Mouse (Mus musculus): ENCODE data around the gene Vamp1. TPM values are rescaled to one million over a fixed set of nuclear protein-coding genes. Genes with fewer than 3 reads are reported as not detected.

Vamp1 gene
- total and polyA plus RNA-seq, 2 experiments: 2.0 to 5.5 TPM

- no peak overlapping the region for H3K27ac ChIP-seq (replicated peaks; ENCODE audit: insufficient read depth, low read depth, low read length)
- DNase-seq (ENCODE audit: extremely low read depth, low read depth, low spot score): peak; percentile 79
- H3K27me3 ChIP-seq (ENCODE audit: control insufficient read depth, insufficient read depth, low read length): no peaks in the 10 kb centered on the region
- TF ChIP-seq CTCF (IDR thresholded peaks at IDR 0.05; ENCODE audit: low read depth, low read length): no peak
- TF ChIP-seq POLR2A (IDR thresholded peaks at IDR 0.05; ENCODE audit: extremely low read depth, insufficient read depth, low read length): no peak
- 0 out of 2 replicates have a peak, but pooled peaks cover 2% of the 10 kb centered on the region for H3K4me1 ChIP-seq (ENCODE audit: control insufficient read depth, insufficient read depth, low read length)
- H3K4me3 ChIP-seq (ENCODE audit: insufficient read depth, low read depth, low read length): no peak overlapping the region
- no peaks in the 10 kb centered on the region for H3K36me3 ChIP-seq (ENCODE audit: control insufficient read depth, insufficient read depth, low read length)
- WGBS: 41% methylated on average over 7 of the region's 7 CpGs
- H3K79me2 ChIP-seq (ENCODE audit: control insufficient read depth, insufficient read depth, low read length): no peaks in the 10 kb centered on the region
- H3K9ac ChIP-seq (ENCODE audit: low read depth, low read length): no peak overlapping the region
Measured at GRCm38 (mm10) chr6:125292256-125292655, 76.9 kb downstream of the Vamp1 start.

GRCm38 (mm10) chr6:125294049-125294448 is 78.7 kb downstream of the Vamp1 start:
- Histone ChIP-seq H3K79me2 (ENCODE audit: control insufficient read depth, insufficient read depth, low read length) (no peaks in the 10 kb centered on the region), H3K27ac (replicated peaks; ENCODE audit: insufficient read depth, low read depth, low read length) (no peak overlapping the region), H3K27me3 (ENCODE audit: control insufficient read depth, insufficient read depth, low read length) (no peaks in the 10 kb centered on the region), H3K4me3 (ENCODE audit: insufficient read depth, low read depth, low read length) (no peak overlapping the region), H3K36me3 (ENCODE audit: control insufficient read depth, insufficient read depth, low read length) (no peaks in the 10 kb centered on the region), H3K9ac (ENCODE audit: low read depth, low read length) (no peak overlapping the region), H3K4me1 (ENCODE audit: control insufficient read depth, insufficient read depth, low read length) (0 out of 2 replicates have a peak, but pooled peaks cover 2% of the 10 kb centered on the region)
- no peak for DNase-seq (ENCODE audit: extremely low read depth, low read depth, low spot score)
- WGBS: 85% methylated on average over 4 of the region's 4 CpGs
- TF ChIP-seq POLR2A (IDR thresholded peaks at IDR 0.05; ENCODE audit: extremely low read depth, insufficient read depth, low read length) (no peak), CTCF (IDR thresholded peaks at IDR 0.05; ENCODE audit: low read depth, low read length) (no peak)

Other genes with a start within 250 kb of the Vamp1 start
- 0.13 TPM in 1 of 2 replicates, not detected in the other for gene Pianp, start 218.9 kb upstream of the Vamp1 start, total RNA-seq (2014; rRNA removed)
- 0.77 and 1.4 TPM in 2 replicates for gene Pianp, start 218.9 kb upstream of the Vamp1 start, polyA plus RNA-seq (2012; rRNA removed)
- gene Zfp384, start 206.4 kb upstream of the Vamp1 start, total RNA-seq (2014; rRNA removed): 7.6 and 8.9 TPM in 2 replicates
- gene Zfp384, start 206.4 kb upstream of the Vamp1 start, polyA plus RNA-seq (2012; rRNA removed): 23.1 and 34.7 TPM in 2 replicates
- gene Ing4, start 175.8 kb upstream of the Vamp1 start, total RNA-seq (2014; rRNA removed): 15.8 and 16.3 TPM in 2 replicates
- 23.2 and 27.0 TPM in 2 replicates for gene Ing4, start 175.8 kb upstream of the Vamp1 start, polyA plus RNA-seq (2012; rRNA removed)
- gene Acrbp, start 165.9 kb upstream of the Vamp1 start, total RNA-seq (2014; rRNA removed): 3.2 and 4.1 TPM in 2 replicates
- 6.6 and 7.8 TPM in 2 replicates for gene Acrbp, start 165.9 kb upstream of the Vamp1 start, polyA plus RNA-seq (2012; rRNA removed)
- gene Lpar5, start 147.6 kb upstream of the Vamp1 start, total RNA-seq (2014; rRNA removed): 0.27 TPM in 1 of 2 replicates, not detected in the other
- 0.42 and 1.2 TPM in 2 replicates for gene Lpar5, start 147.6 kb upstream of the Vamp1 start, polyA plus RNA-seq (2012; rRNA removed)
- gene Chd4, start 119.6 kb upstream of the Vamp1 start, total RNA-seq (2014; rRNA removed): 30.0 and 30.5 TPM in 2 replicates
- gene Chd4, start 119.6 kb upstream of the Vamp1 start, polyA plus RNA-seq (2012; rRNA removed): 14.0 and 14.4 TPM in 2 replicates
- gene Nop2, start 83.6 kb upstream of the Vamp1 start, total RNA-seq (2014; rRNA removed): 8.2 and 9.7 TPM in 2 replicates
- gene Nop2, start 83.6 kb upstream of the Vamp1 start, polyA plus RNA-seq (2012; rRNA removed): 7.7 and 11.0 TPM in 2 replicates
- gene Iffo1, start 70.3 kb upstream of the Vamp1 start, total RNA-seq (2014; rRNA removed): 2.5 and 2.6 TPM in 2 replicates
- 7.5 and 9.9 TPM in 2 replicates for gene Iffo1, start 70.3 kb upstream of the Vamp1 start, polyA plus RNA-seq (2012; rRNA removed)
- 1,072 and 1,474 TPM in 2 replicates for gene Gapdh, start 49.1 kb upstream of the Vamp1 start, total RNA-seq (2014; rRNA removed)
- gene Gapdh, start 49.1 kb upstream of the Vamp1 start, polyA plus RNA-seq (2012; rRNA removed): 2,601 and 2,951 TPM in 2 replicates
- 2.4 and 4.6 TPM in 2 replicates for gene Ncapd2, start 23.9 kb upstream of the Vamp1 start, total RNA-seq (2014; rRNA removed)
- 3.5 and 5.3 TPM in 2 replicates for gene Ncapd2, start 23.9 kb upstream of the Vamp1 start, polyA plus RNA-seq (2012; rRNA removed)
- 43.0 and 44.0 TPM in 2 replicates for gene Mrpl51, start 23.8 kb upstream of the Vamp1 start, total RNA-seq (2014; rRNA removed)
- gene Mrpl51, start 23.8 kb upstream of the Vamp1 start, polyA plus RNA-seq (2012; rRNA removed): 69.8 and 72.4 TPM in 2 replicates
- gene Tapbpl, start 16.3 kb downstream of the Vamp1 start, total RNA-seq (2014; rRNA removed): 15.0 and 16.5 TPM in 2 replicates
- gene Tapbpl, start 16.3 kb downstream of the Vamp1 start, polyA plus RNA-seq (2012; rRNA removed): 18.2 and 19.0 TPM in 2 replicates
- gene Cd27, start 21.5 kb downstream of the Vamp1 start, total RNA-seq (2014; rRNA removed): 0.47 and 0.65 TPM in 2 replicates
- 0.60 and 0.87 TPM in 2 replicates for gene Cd27, start 21.5 kb downstream of the Vamp1 start, polyA plus RNA-seq (2012; rRNA removed)
- gene Tuba3a, start 70.5 kb downstream of the Vamp1 start, total RNA-seq (2014; rRNA removed): not detected in 2 replicates
- 0.12 TPM in 1 of 2 replicates, not detected in the other for gene Tuba3a, start 70.5 kb downstream of the Vamp1 start, polyA plus RNA-seq (2012; rRNA removed)
- gene Ltbr, start 98.3 kb downstream of the Vamp1 start, total RNA-seq (2014; rRNA removed): 55.9 and 57.1 TPM in 2 replicates
- gene Ltbr, start 98.3 kb downstream of the Vamp1 start, polyA plus RNA-seq (2012; rRNA removed): 102 and 106 TPM in 2 replicates
- 3.0 and 6.7 TPM in 2 replicates for gene Scnn1a, start 105.1 kb downstream of the Vamp1 start, total RNA-seq (2014; rRNA removed)
- 16.5 and 24.8 TPM in 2 replicates for gene Scnn1a, start 105.1 kb downstream of the Vamp1 start, polyA plus RNA-seq (2012; rRNA removed)
- gene Tnfrsf1a, start 133.8 kb downstream of the Vamp1 start, total RNA-seq (2014; rRNA removed): 21.0 and 28.6 TPM in 2 replicates
- 89.3 and 110 TPM in 2 replicates for gene Tnfrsf1a, start 133.8 kb downstream of the Vamp1 start, polyA plus RNA-seq (2012; rRNA removed)
- 3.0 and 3.6 TPM in 2 replicates for gene Plekhg6, start 165.2 kb downstream of the Vamp1 start, total RNA-seq (2014; rRNA removed)
- gene Plekhg6, start 165.2 kb downstream of the Vamp1 start, polyA plus RNA-seq (2012; rRNA removed): 5.0 and 5.9 TPM in 2 replicates